Mouse (Mus musculus): ENCODE measurements around the gene Asic4.

DNA sequence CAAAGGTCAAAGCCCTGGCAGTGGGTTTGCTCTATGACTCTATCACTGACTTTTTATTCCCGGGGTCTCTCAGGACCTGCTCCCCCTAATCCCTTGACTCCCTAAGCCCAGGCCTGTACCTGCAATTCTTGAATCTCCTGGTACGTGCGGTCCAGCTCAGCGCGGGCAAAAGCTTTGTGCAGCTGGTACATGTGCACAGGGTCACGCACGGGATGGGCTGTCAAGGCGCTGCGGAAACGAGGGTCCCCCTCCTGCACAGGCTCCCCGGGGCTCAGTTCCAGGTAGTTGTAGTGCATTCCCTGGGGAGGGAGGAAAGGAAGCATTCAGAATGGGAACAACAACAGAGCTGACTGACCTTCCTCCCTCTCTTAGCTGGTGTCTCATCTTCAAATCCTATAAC is 26.2 kb downstream of the Asic4 start:
- TF ChIP-seq CTCF (IDR thresholded peaks at IDR 0.05; ENCODE audit: extremely low read depth, insufficient read depth, insufficient read length, insufficient replicate concordance), result no peak
- no peak for TF ChIP-seq POLR2A (IDR thresholded peaks at IDR 0.05; ENCODE audit: low read depth, low read length)
